Mouse (Mus musculus) kidney, embryonic 16.5 days (tissue): ENCODE measurements around the gene Zc3hc1. TPM values are rescaled to one million over a fixed set of nuclear protein-coding genes. Genes with fewer than 3 reads are reported as not detected.

Experiments used
- ATAC-seq: fragments of 200-750 bp; cut with Nextera tagmentation; 2 replicates; pipeline ENCODE4 v1.8.0; 2017; ENCODE audit warnings: moderate TSS enrichment; ENCODE audit not compliant: low FRiP score, low TSS enrichment
- H3K27ac ChIP-seq: fragments of 300-500 bp; sonication (generic); 2 replicates; pipeline ENCODE4 v1.5.1; 2014; ENCODE audit warnings: low read length
- H3K27me3 ChIP-seq: fragments of 300-500 bp; sonication (generic); 2 replicates; pipeline ENCODE4 v1.6.1; 2014; ENCODE audit warnings: low read length, control low read depth, mixed read lengths; ENCODE audit not compliant: insufficient read depth
- H3K36me3 ChIP-seq: fragments of 300-500 bp; sonication (generic); 2 replicates; pipeline ENCODE4 v1.6.1; 2014; ENCODE audit warnings: low read length, control low read depth, mixed read lengths; ENCODE audit not compliant: insufficient read depth
- H3K4me1 ChIP-seq: fragments of 300-500 bp; sonication (generic); 2 replicates; pipeline ENCODE4 v1.6.1; 2014; ENCODE audit warnings: low read length, control low read depth, mixed read lengths; ENCODE audit not compliant: insufficient read depth
- H3K4me2 ChIP-seq: fragments of 300-500 bp; sonication (generic); replicated peaks from 2 replicates; pipeline ENCODE4 v1.6.1; 2014; ENCODE audit warnings: low read depth, low read length
- H3K4me3 ChIP-seq: fragments of 300-500 bp; sonication (generic); 2 replicates; pipeline ENCODE4 v1.5.1; 2014; ENCODE audit warnings: mild to moderate bottlenecking, low read length
- H3K9ac ChIP-seq: fragments of 300-500 bp; sonication (generic); replicated peaks from 2 replicates; pipeline ENCODE4 v1.6.1; 2014; ENCODE audit warnings: low read length
- H3K9me3 ChIP-seq: fragments of 300-500 bp; sonication (generic); 2 replicates; pipeline ENCODE4 v1.6.1; 2016; ENCODE audit warnings: low read length, control low read depth
- WGBS: fragments of 180-500 bp; shearing (Covaris S2); extraction: QIAGEN DNeasy Blood & Tissue Kit; methylation state at CpG from one replicate; pipeline ENCODE4 v1.1.7; 2014; 5-methylcytosine and 5-hydroxymethylcytosine counted together
- polyA plus RNA-seq: library from polyadenylated mRNA; unstranded; fragments of >200 nt; fragmentation: Nextera tagmentation; extraction: Ambion mirVana; gene quantifications from 2 replicates; pipeline ENCODE4 v1.2.1, GENCODE M21; 2015

Gene Zc3hc1
- polyA plus RNA-seq, 1 experiment from 2014 or later = 71.7 TPM

GRCm38 (mm10) chr6:30375791-30376190, 15.0 kb downstream of the Zc3hc1 start:
- H3K27ac ChIP-seq = no peak overlapping the region
- H3K36me3 ChIP-seq = peaks cover 69% of the 10 kb centered on the region
- no peaks in the 10 kb centered on the region for H3K27me3 ChIP-seq
- no peaks in the 10 kb centered on the region for H3K9me3 ChIP-seq
- H3K4me2 ChIP-seq = no peak overlapping the region
- ATAC-seq = no peak
- no peaks in the 10 kb centered on the region for H3K4me1 ChIP-seq
- H3K9ac ChIP-seq = no peak overlapping the region
- whole genome bisulfite sequencing = 81% methylated on average over 1 of the region's 1 CpGs
- H3K4me3 ChIP-seq = no peak overlapping the region

- no peak for ATAC-seq
- Histone ChIP-seq H3K4me3 (no peak overlapping the region), H3K27ac (peak overlapping the region; percentile 9)
These were observed 15.9 kb downstream of the Zc3hc1 start for GRCm38 (mm10) chr6:30374731-30375510.

DNA sequence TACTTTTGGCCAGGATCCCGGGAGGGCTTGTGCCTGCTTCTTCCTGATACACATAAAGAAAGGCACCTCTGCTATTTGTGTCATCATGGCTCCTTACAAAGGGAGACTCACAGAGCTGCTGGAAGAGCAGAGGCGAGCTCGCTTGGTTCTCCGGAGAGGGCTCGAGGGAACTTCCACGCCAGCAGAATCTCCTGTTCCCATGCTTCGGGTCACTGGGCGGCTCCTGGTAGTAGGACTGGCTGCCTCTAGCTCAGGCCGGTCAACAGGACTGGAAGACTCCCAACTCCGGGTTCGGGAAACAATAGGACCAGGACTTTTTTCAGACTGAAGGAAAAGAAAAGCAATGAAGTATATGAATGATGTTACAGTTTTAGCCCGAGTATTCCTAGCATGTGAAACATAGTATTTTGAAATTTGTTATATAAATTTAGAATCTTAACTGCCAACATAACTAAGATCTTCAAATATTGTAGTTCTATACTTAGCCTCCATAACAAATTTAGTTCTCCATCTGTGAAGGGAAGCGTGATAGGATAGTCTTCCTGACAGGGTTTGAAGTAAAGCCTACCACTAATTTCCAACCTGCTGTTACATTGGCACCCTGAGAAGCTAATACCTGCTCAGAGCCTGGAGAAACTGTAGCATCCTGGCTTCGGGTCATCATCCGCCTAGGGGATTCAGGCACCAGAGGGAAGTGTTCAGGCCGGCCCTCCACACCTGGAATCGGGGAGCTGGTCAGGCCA, 18.0 kb downstream of the Zc3hc1 start:
- Histone ChIP-seq H3K4me1 (no peaks in the 10 kb centered on the region), H3K9me3 (no peaks in the 10 kb centered on the region), H3K9ac (no peak overlapping the region), H3K27ac (no peak overlapping the region), H3K36me3 (peaks cover 71% of the 10 kb centered on the region), H3K27me3 (no peaks in the 10 kb centered on the region), H3K4me2 (no peak overlapping the region), H3K4me3 (no peak overlapping the region)
- WGBS = 88% methylated on average over 17 of the region's 17 CpGs
- no peak for ATAC-seq

More at GRCm38 (mm10) chr6:30374731-30375510, 15.9 kb downstream of the Zc3hc1 start:
- no peaks in the 10 kb centered on the region for H3K27me3 ChIP-seq
- 78% methylated on average over 16 of the region's 16 CpGs for WGBS
- no peaks in the 10 kb centered on the region for H3K9me3 ChIP-seq
- no peaks in the 10 kb centered on the region for H3K4me1 ChIP-seq
- no peak overlapping the region for H3K9ac ChIP-seq
- peaks cover 69% of the 10 kb centered on the region for H3K36me3 ChIP-seq
- H3K4me2 ChIP-seq = no peak overlapping the region

DNA sequence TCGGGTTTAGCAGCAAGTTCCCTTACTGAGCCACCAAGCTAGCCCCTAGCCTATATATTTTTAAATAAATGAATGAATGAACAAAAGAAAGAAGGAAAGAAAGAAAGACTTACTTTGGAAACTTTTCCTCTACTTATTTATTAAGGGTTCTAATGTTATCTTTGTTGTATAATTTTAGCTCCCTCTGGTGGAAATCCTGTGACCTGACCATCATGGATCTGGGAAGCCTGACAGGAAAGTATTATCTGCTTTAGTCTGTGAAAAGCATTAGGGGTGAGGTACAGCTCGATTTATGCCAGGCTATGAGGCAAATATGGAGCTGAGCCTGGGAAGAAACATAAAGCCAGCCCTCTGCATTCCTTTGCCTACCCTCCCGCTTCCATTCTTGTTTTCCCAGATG, 21.5 kb downstream of the Zc3hc1 start:
- H3K4me3 ChIP-seq = no peak overlapping the region
- H3K36me3 ChIP-seq = peaks cover 80% of the 10 kb centered on the region
- 79% methylated on average over 3 of the region's 3 CpGs for WGBS
- no peak overlapping the region for H3K9ac ChIP-seq
- H3K4me1 ChIP-seq = no peaks in the 10 kb centered on the region
- no peak overlapping the region for H3K4me2 ChIP-seq
- H3K9me3 ChIP-seq = no peaks in the 10 kb centered on the region
- no peaks in the 10 kb centered on the region for H3K27me3 ChIP-seq
- ATAC-seq = no peak
- H3K27ac ChIP-seq = no peak overlapping the region

- no peaks in the 10 kb centered on the region for H3K9me3 ChIP-seq
- H3K4me3 ChIP-seq = no peak overlapping the region
- no peak for ATAC-seq
- H3K27me3 ChIP-seq = no peaks in the 10 kb centered on the region
- no peak overlapping the region for H3K9ac ChIP-seq
- peaks cover 10% of the 10 kb centered on the region for H3K4me1 ChIP-seq
- WGBS = 21% methylated on average over 5 of the region's 5 CpGs
- H3K4me2 ChIP-seq = no peak overlapping the region
- peak overlapping the region; percentile 5; the same call in 1 of the 2 replicates for H3K27ac ChIP-seq
- peaks cover 32% of the 10 kb centered on the region for H3K36me3 ChIP-seq
These were observed 27.0 kb downstream of the Zc3hc1 start for GRCm38 (mm10) chr6:30363808-30364207.

GRCm38 (mm10) chr6:30359762-30360509, 30.9 kb downstream of the Zc3hc1 start:
- H3K27ac ChIP-seq = peak overlapping the region; percentile 64
- WGBS = 24% methylated on average over 12 of the region's 12 CpGs
- ATAC-seq = peak; percentile 88

GRCm38 (mm10) chr6:30357561-30358177, 33.2 kb downstream of the Zc3hc1 start:
- Histone ChIP-seq H3K4me2 (no peak overlapping the region), H3K4me1 (peaks cover 41% of the 10 kb centered on the region), H3K9ac (no peak overlapping the region; the same call in 1 of the 2 replicates), H3K27me3 (no peaks in the 10 kb centered on the region), H3K36me3 (no peaks in the 10 kb centered on the region), H3K9me3 (no peaks in the 10 kb centered on the region), H3K27ac (no peak overlapping the region), H3K4me3 (no peak overlapping the region)
- ATAC-seq = no peak
- WGBS = 8% methylated on average over 9 of the region's 9 CpGs

More at GRCm38 (mm10) chr6:30359762-30360509, 30.9 kb downstream of the Zc3hc1 start:
- H3K4me1 ChIP-seq = peaks cover 21% of the 10 kb centered on the region
- H3K9ac ChIP-seq = no peak overlapping the region
- 0 out of 2 replicates have a peak, but pooled peaks cover 4% of the 10 kb centered on the region for H3K36me3 ChIP-seq
- no peak overlapping the region for H3K4me2 ChIP-seq
- no peak overlapping the region for H3K4me3 ChIP-seq
- H3K27me3 ChIP-seq = no peaks in the 10 kb centered on the region
- H3K9me3 ChIP-seq = no peaks in the 10 kb centered on the region

DNA sequence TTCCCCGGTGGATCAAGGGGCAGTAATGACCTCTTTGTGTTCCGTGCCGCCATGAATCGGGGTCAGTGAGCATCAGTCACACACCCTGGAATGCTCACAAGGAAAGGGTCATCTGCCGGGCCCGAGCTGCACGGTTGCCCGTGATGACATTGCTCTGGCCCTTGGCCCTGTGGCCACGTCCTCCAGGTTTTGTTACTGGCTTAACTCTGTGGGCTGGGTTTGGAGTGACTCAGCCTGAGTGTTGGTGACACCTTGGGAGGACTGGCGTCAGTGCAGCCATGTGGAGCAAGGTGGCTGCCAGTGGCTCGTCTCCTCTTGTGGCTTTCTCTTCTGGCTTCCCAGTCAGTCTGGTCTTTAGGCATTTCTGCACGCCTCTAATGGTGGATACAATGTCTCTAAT, 34.1 kb downstream of the Zc3hc1 start:
- no peak overlapping the region for H3K27ac ChIP-seq
- no peak overlapping the region for H3K9ac ChIP-seq
- H3K27me3 ChIP-seq = no peaks in the 10 kb centered on the region
- no peaks in the 10 kb centered on the region for H3K36me3 ChIP-seq
- H3K4me3 ChIP-seq = no peak overlapping the region
- 71% methylated on average over 12 of the region's 12 CpGs for WGBS
- H3K9me3 ChIP-seq = no peaks in the 10 kb centered on the region
- H3K4me1 ChIP-seq = peaks cover 46% of the 10 kb centered on the region
- no peak overlapping the region for H3K4me2 ChIP-seq
- no peak for ATAC-seq

DNA sequence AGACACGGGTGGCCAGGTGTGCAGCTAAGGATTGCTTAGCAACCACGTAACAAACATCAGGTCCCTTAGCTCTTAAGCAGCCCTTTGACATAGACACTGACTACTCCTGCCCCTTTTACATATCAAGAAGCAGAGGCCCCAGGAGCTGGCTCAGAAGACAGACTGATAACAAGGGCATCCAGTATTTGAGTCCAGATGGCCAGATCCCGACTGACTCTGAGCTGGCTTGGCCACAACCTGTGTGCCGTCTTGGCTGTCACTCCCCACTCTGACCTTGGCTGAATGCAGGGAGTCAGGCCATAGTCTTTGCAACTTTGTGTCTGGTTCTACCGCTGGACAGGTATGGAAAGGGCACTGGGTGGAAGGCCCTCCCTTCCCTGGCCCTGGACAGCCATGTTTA, 34.7 kb downstream of the Zc3hc1 start:
- ATAC-seq = no peak; the same call in 1 of the 2 replicates
- H3K9ac ChIP-seq = no peak overlapping the region
- H3K4me1 ChIP-seq = peaks cover 46% of the 10 kb centered on the region
- H3K4me2 ChIP-seq = no peak overlapping the region
- no peak overlapping the region for H3K27ac ChIP-seq
- H3K9me3 ChIP-seq = no peaks in the 10 kb centered on the region
- H3K36me3 ChIP-seq = no peaks in the 10 kb centered on the region
- WGBS = 74% methylated on average over 5 of the region's 5 CpGs
- no peak overlapping the region for H3K4me3 ChIP-seq
- H3K27me3 ChIP-seq = no peaks in the 10 kb centered on the region
